Mouse (Mus musculus) spleen, adult 2 months (tissue): Measurements from ENCODE around the gene Etnk2. TPM values are rescaled to one million over a fixed set of nuclear protein-coding genes. Genes with fewer than 3 reads are reported as not detected.

Experiments used
- DNase-seq, 2 experiments: peaks; one replicate each; pipeline versions ENCODE4 v3.0.0 to v3.0.0-alpha.2; 2012 to 2021; ENCODE audit warnings: low spot score in 2 of 2, low read depth in 1 of 2
- H3K27ac ChIP-seq: fragments of 200-500 bp; 2 replicates; pipeline ENCODE4 v1.5.1; 2012; ENCODE audit warnings: low read length, inconsistent platforms; ENCODE audit not compliant: insufficient read depth
- H3K27me3 ChIP-seq: fragments of 200-500 bp; 2 replicates; pipeline ENCODE4 v1.6.1; 2012; ENCODE audit warnings: mild to moderate bottlenecking, moderate library complexity, low read length, inconsistent platforms; ENCODE audit not compliant: control insufficient read depth, insufficient read depth
- H3K36me3 ChIP-seq: fragments of 200-500 bp; 2 replicates; pipeline ENCODE4 v1.6.1; 2012; ENCODE audit warnings: mild to moderate bottlenecking, low read length, inconsistent platforms; ENCODE audit not compliant: control insufficient read depth, insufficient read depth
- H3K4me1 ChIP-seq: fragments of 200-500 bp; 2 replicates; pipeline ENCODE4 v1.6.1; 2011; ENCODE audit warnings: inconsistent platforms; ENCODE audit not compliant: control insufficient read depth, insufficient read depth, insufficient read length
- H3K4me3 ChIP-seq: fragments of 200-500 bp; 2 replicates; pipeline ENCODE4 v1.5.1; 2011; ENCODE audit warnings: mild to moderate bottlenecking, inconsistent platforms; ENCODE audit not compliant: insufficient read depth, insufficient read length; ENCODE audit errors: extremely low read depth
- CTCF ChIP-seq: fragments of 200-500 bp; IDR thresholded peaks from 2 replicates; pipeline ENCODE4 v1.5.1; 2011; ENCODE audit warnings: mild to moderate bottlenecking, inconsistent platforms; ENCODE audit not compliant: insufficient read depth, insufficient read length, insufficient replicate concordance; ENCODE audit errors: extremely low read depth
- POLR2A ChIP-seq: fragments of 200-500 bp; IDR thresholded peaks from 2 replicates; pipeline ENCODE4 v1.6.1; 2011; ENCODE audit warnings: low read depth, low read length, inconsistent platforms
- WGBS: fragments of 180-500 bp; shearing (Covaris S2); methylation state at CpG from one replicate; pipeline ENCODE4 v1.1.7; 2018; 5-methylcytosine and 5-hydroxymethylcytosine counted together
- polyA plus RNA-seq: library from polyadenylated mRNA; depleted of rRNA; stranded (reverse); fragments of >200 nt; gene quantifications from 2 replicates; pipeline ENCODE4 v1.2.3, GENCODE M21; 2012

The Etnk2 gene
- polyA plus RNA-seq, 1 experiment, result 0.20 TPM

- Histone ChIP-seq H3K4me3 (no peak overlapping the region), H3K27ac (no peak overlapping the region), H3K36me3 (no peaks in the 10 kb centered on the region), H3K4me1 (peaks cover 4% of the 10 kb centered on the region; the same call in 1 of the 2 replicates), H3K27me3 (no peaks in the 10 kb centered on the region)
- TF ChIP-seq CTCF, result no peak
- no peak for TF ChIP-seq POLR2A
- no peak for DNase-seq
- WGBS, result 92% methylated on average over 19 of the region's 19 CpGs
Observed at GRCm38 (mm10) chr1:133387539-133388268, 24.3 kb downstream of the Etnk2 start.

DNA sequence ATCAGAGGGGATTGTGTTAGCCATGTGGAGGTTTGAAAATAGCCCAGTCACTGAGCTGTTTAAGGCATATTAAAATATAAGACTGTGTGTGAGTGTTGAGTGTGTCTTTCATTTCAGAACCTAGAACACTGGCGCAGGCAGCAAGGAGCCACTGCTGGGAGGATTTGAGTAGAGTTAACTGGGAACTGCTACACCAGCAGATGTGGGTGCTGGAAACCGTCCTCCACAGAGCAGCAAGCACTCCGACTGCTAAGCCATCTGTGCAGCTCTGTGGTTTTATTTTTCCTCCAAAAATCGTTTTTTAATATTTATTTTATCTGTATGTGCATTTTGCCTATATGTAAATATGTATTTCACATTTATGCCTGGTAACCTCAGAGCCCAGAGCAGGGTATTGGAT lies 31.3 kb downstream of the Etnk2 start:
- Histone ChIP-seq H3K27ac (no peak overlapping the region), H3K4me3 (no peak overlapping the region), H3K36me3 (no peaks in the 10 kb centered on the region), H3K4me1 (no peaks in the 10 kb centered on the region), H3K27me3 (no peaks in the 10 kb centered on the region)
- 72% methylated on average over 4 of the region's 4 CpGs for WGBS
- no peak for TF ChIP-seq POLR2A
- TF ChIP-seq CTCF, result no peak
- DNase-seq, result no peak

GRCm38 (mm10) chr1:133396693-133397092 lies 33.3 kb downstream of the Etnk2 start:
- Histone ChIP-seq H3K4me3 (no peak overlapping the region), H3K27me3 (no peaks in the 10 kb centered on the region), H3K4me1 (no peaks in the 10 kb centered on the region; the same call in 1 of the 2 replicates), H3K27ac (no peak overlapping the region), H3K36me3 (no peaks in the 10 kb centered on the region)
- no peak for TF ChIP-seq POLR2A
- TF ChIP-seq CTCF, result no peak
- no peak for DNase-seq
- 87% methylated on average over 5 of the region's 5 CpGs for WGBS

DNA sequence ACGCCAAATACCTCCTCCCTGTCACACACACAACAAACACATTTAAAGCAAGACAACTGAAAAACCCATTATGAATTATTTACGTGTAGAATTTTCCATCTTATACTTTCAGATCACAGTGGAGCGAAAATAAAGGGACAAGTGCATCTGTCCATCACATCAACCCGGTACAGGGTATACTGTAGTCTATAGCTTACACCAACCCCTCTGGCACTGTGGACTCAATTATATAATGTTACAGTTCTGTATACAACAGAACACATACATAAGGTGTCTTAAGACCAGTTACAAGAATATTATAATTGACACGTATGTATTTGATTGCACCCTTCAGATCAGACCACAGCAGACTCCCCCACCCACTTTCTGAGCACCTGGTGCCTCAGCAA lies 33.7 kb downstream of the Etnk2 start:
- H3K27ac ChIP-seq, result no peak overlapping the region

DNA sequence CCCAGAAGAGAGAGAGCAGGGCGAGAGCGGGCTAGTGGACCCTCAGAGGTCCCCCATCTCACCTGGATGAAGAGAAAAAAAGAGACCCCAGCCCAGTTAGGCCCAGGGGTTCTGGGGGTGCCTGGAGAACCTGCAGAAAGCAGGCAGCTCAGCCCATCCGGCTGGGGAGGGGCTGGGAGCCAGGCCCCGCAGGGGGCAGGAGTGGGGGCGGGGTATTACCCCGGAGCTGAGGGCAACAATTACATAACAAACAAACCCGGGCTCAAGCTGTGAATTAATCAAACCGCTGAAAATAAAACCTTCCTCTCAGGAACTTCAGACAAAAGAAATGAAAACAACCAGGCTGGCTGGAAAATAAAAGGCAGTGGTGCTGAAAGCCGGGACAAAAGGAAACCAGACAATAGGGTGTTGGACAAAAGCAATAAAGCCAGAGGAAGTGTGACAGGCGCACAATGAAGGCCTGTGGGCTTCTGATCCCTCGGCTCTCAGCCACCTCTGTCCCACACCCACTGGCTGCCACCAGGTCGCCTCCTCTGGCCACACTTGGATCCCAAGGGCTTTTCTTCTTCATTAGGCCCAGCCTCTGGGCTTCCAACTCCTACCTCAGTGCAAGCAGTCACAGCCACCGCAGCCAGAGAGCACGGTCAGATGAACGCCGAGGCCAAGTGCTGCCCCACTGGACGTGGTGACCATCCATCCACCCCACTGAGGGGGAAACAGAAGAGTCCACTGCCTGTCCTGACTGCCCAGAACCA lies 34.3 kb downstream of the Etnk2 start:
- no peaks in the 10 kb centered on the region; the same call in 1 of the 2 replicates for H3K4me1 ChIP-seq
- TF ChIP-seq POLR2A (no peak), CTCF (no peak)

More for the DNA sequence above, 33.7 kb downstream of the Etnk2 start:
- TF ChIP-seq POLR2A (no peak), CTCF (no peak)
- H3K36me3 ChIP-seq, result no peaks in the 10 kb centered on the region
- H3K27me3 ChIP-seq, result no peaks in the 10 kb centered on the region
- WGBS, result 86% methylated on average over 5 of the region's 5 CpGs
- no peaks in the 10 kb centered on the region; the same call in 1 of the 2 replicates for H3K4me1 ChIP-seq
- DNase-seq, result no peak
- H3K4me3 ChIP-seq, result no peak overlapping the region

DNA sequence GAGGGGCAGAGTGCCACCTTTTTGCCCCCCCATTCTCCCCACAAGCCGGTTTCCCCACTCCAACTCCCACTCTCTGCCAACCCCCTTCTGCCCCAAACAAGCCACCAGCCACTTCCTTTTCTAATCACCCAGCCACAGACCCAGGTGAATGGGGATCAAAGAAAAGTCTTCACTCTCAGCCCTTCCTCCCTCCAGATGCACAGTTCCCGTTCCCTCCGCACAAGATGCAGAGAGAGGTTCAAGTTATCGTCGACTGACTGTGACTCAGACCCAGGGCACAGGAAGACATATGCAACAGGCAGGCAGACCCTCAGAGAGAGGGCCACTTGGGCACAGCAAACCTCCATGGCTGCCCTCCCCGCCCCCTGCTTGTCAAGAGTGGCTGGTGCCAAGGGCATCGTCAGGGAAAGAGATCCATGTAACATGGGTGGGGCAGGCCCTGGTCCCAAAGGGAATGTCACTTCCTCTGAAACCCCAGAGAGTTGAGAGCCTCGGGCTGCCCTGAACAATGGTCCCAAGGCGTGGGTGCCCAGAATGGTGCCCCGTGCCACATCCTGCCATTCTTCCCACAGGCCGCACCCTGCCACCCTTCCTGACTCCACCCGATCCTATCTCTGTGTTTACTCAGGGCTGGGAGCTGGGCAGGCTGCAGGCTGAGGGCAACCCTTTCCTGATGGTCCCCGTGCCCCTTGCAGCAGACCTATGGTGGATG lies 36.8 kb downstream of the Etnk2 start:
- TF ChIP-seq CTCF, result no peak
- TF ChIP-seq POLR2A, result no peak
- Histone ChIP-seq H3K4me3 (no peak overlapping the region), H3K27me3 (no peaks in the 10 kb centered on the region), H3K27ac (no peak overlapping the region), H3K4me1 (no peaks in the 10 kb centered on the region; the same call in 1 of the 2 replicates), H3K36me3 (no peaks in the 10 kb centered on the region)
- 31% methylated on average over 13 of the region's 13 CpGs for WGBS
- DNase-seq, result no peak

More for the DNA sequence above, 34.3 kb downstream of the Etnk2 start:
- WGBS, result 54% methylated on average over 17 of the region's 17 CpGs
- H3K27me3 ChIP-seq, result no peaks in the 10 kb centered on the region
- H3K36me3 ChIP-seq, result no peaks in the 10 kb centered on the region
- H3K27ac ChIP-seq, result peak overlapping the region; percentile 12; the same call in 1 of the 2 replicates
- no peak overlapping the region for H3K4me3 ChIP-seq
- DNase-seq, result no peak
